Mouse (Mus musculus) intestine, embryonic 14.5 days (tissue): ENCODE measurements around the gene Pbrm1. TPM values are rescaled to one million over a fixed set of nuclear protein-coding genes. Genes with fewer than 3 reads are reported as not detected.

Experiments
- polyA plus RNA-seq: library from polyadenylated mRNA; unstranded; fragments of >200 nt; fragmentation: Nextera tagmentation; extraction: Ambion mirVana; gene quantifications from 2 replicates; pipeline ENCODE4 v1.2.1, GENCODE M21; 2014

Pbrm1 gene
- polyA plus RNA-seq, 1 experiment from 2014 or later: 93.7 TPM

Other genes with a start within 250 kb of the Pbrm1 start
- 24.9 and 29.7 TPM in 2 replicates for gene Tmem110, start 193.5 kb upstream of the Pbrm1 start, polyA plus RNA-seq
- gene Mustn1, start 139.9 kb upstream of the Pbrm1 start, polyA plus RNA-seq: 6.6 TPM in 2 replicates
- 0.05 TPM in 1 of 2 replicates, not detected in the other for gene Itih4, start 132.7 kb upstream of the Pbrm1 start, polyA plus RNA-seq
- gene Itih3, start 95.4 kb upstream of the Pbrm1 start, polyA plus RNA-seq: 0.52 and 0.87 TPM in 2 replicates
- not detected in 2 replicates for gene Itih1, start 75.8 kb upstream of the Pbrm1 start, polyA plus RNA-seq
- gene Nek4, start 67.8 kb upstream of the Pbrm1 start, polyA plus RNA-seq: 10.9 and 12.6 TPM in 2 replicates
- 52.0 and 61.1 TPM in 2 replicates for gene Glt8d1, start 17.7 kb upstream of the Pbrm1 start, polyA plus RNA-seq
- gene Spcs1, start 17.5 kb upstream of the Pbrm1 start, polyA plus RNA-seq: 338 and 365 TPM in 2 replicates
- gene Gnl3, start within 50 bp of the Pbrm1 start, polyA plus RNA-seq: 144 and 170 TPM in 2 replicates
- 91.3 and 94.4 TPM in 2 replicates for gene Smim4, start 109.8 kb downstream of the Pbrm1 start, polyA plus RNA-seq
- 308 and 365 TPM in 2 replicates for gene Nt5dc2, start 111.9 kb downstream of the Pbrm1 start, polyA plus RNA-seq
- gene Stab1, start 149.5 kb downstream of the Pbrm1 start, polyA plus RNA-seq: 35.8 and 41.0 TPM in 2 replicates
- gene Tnnc1, start 189.2 kb downstream of the Pbrm1 start, polyA plus RNA-seq: 2.2 and 2.6 TPM in 2 replicates
- gene Nisch, start 197.8 kb downstream of the Pbrm1 start, polyA plus RNA-seq: 330 and 367 TPM in 2 replicates
- 0.23 and 0.55 TPM in 2 replicates for gene Sema3g, start 198.7 kb downstream of the Pbrm1 start, polyA plus RNA-seq
- gene Phf7, start 232.2 kb downstream of the Pbrm1 start, polyA plus RNA-seq: 13.7 and 14.4 TPM in 2 replicates
- 78.9 and 84.9 TPM in 2 replicates for gene Bap1, start 232.3 kb downstream of the Pbrm1 start, polyA plus RNA-seq